Mouse (Mus musculus) liver, embryonic 11.5 days (tissue): ENCODE results near the gene Zfp764. TPM values are rescaled to one million over a fixed set of nuclear protein-coding genes. Genes with fewer than 3 reads are reported as not detected.
A peak's percentile ranks its signal among the peaks of the same experiment; 100 is the strongest.
"Not testable (repeated sequence)": the region's sequence is repeated elsewhere in the genome, so short reads cannot be mapped to it uniquely, and the experiment has no call there.

Source experiments
- ATAC-seq: fragments of 200-750 bp; cut with Nextera tagmentation; replicated peaks from 2 replicates; pipeline ENCODE4 v1.8.0; 2017; ENCODE audit warnings: moderate number of reproducible peaks, mild to moderate bottlenecking, moderate TSS enrichment, moderate library complexity; ENCODE audit not compliant: low FRiP score
- DNase-seq: peaks from one replicate; pipeline ENCODE4 v3.0.0-alpha.2; 2017; ENCODE audit warnings: low spot score
- H3K27ac ChIP-seq: fragments of 300-500 bp; sonication (generic); 2 replicates; pipeline ENCODE4 v1.5.1; 2014; ENCODE audit warnings: mild to moderate bottlenecking, low read depth, low read length, control low read depth
- H3K27me3 ChIP-seq: fragments of 300-500 bp; sonication (generic); replicated peaks from 2 replicates; pipeline ENCODE4 v1.6.1; 2014; ENCODE audit warnings: low read length, mixed read lengths; ENCODE audit not compliant: control insufficient read depth, insufficient read depth
- H3K36me3 ChIP-seq: fragments of 300-500 bp; sonication (generic); 2 replicates; pipeline ENCODE4 v1.6.1; 2014; ENCODE audit warnings: mild to moderate bottlenecking, low read length, moderate library complexity, mixed read lengths; ENCODE audit not compliant: control insufficient read depth, insufficient read depth
- H3K4me1 ChIP-seq: fragments of 300-500 bp; sonication (generic); replicated peaks from 2 replicates; pipeline ENCODE4 v1.6.1; 2014; ENCODE audit warnings: low read length, mixed read lengths; ENCODE audit not compliant: control insufficient read depth, insufficient read depth
- H3K4me2 ChIP-seq: fragments of 300-500 bp; sonication (generic); 2 replicates; pipeline ENCODE4 v1.6.1; 2014; ENCODE audit warnings: mild to moderate bottlenecking, control low read depth, moderate library complexity
- H3K4me3 ChIP-seq: fragments of 300-500 bp; sonication (generic); 2 replicates; pipeline ENCODE4 v1.5.1; 2014; ENCODE audit warnings: low read depth, low read length, control low read depth
- H3K9ac ChIP-seq: fragments of 300-500 bp; sonication (generic); 2 replicates; pipeline ENCODE4 v1.6.1; 2014; ENCODE audit warnings: low read depth, low read length, control low read depth
- H3K9me3 ChIP-seq: fragments of 300-500 bp; sonication (generic); 2 replicates; pipeline ENCODE4 v1.6.1; 2016; ENCODE audit warnings: low read length, inconsistent platforms, mixed read lengths; ENCODE audit not compliant: control insufficient read depth
- WGBS: fragments of 180-500 bp; shearing (Covaris S2); extraction: QIAGEN DNeasy Blood & Tissue Kit; methylation state at CpG from one replicate; pipeline ENCODE4 v1.1.7; 2014; 5-methylcytosine and 5-hydroxymethylcytosine counted together
- polyA plus RNA-seq: library from polyadenylated mRNA; unstranded; fragments of >200 nt; fragmentation: Nextera tagmentation; extraction: Ambion mirVana; gene quantifications from 2 replicates; pipeline ENCODE4 v1.2.1, GENCODE M21; 2014

Zfp764 gene
- polyA plus RNA-seq, 1 experiment from 2014 or later = 4.8 TPM

- peaks cover 13% of the 10 kb centered on the region; the same call in 1 of the 2 replicates for H3K36me3 ChIP-seq
- 88% methylated on average over 4 of the region's 4 CpGs for WGBS
- not testable (repeated sequence) for H3K4me2 ChIP-seq, H3K27me3 ChIP-seq, DNase-seq, ATAC-seq, H3K4me3 ChIP-seq, H3K9me3 ChIP-seq, H3K27ac ChIP-seq, H3K9ac ChIP-seq, H3K4me1 ChIP-seq
Measured at GRCm38 (mm10) chr7:127385560-127385959, 21.1 kb downstream of the Zfp764 start.

- no peaks in the 10 kb centered on the region; the same call in 1 of the 2 replicates for H3K4me1 ChIP-seq
- no peak overlapping the region for H3K9ac ChIP-seq
- no peaks in the 10 kb centered on the region for H3K9me3 ChIP-seq
- DNase-seq = no peak
- ATAC-seq = no peak
- peaks cover 5% of the 10 kb centered on the region; the same call in 1 of the 2 replicates for H3K36me3 ChIP-seq
- no peaks in the 10 kb centered on the region for H3K27me3 ChIP-seq
- no peak overlapping the region for H3K4me2 ChIP-seq
- H3K27ac ChIP-seq = no peak overlapping the region
- WGBS = 47% methylated on average over 6 of the region's 6 CpGs
- H3K4me3 ChIP-seq = no peak overlapping the region
Measured at GRCm38 (mm10) chr7:127378310-127378921, 28.2 kb downstream of the Zfp764 start.

GRCm38 (mm10) chr7:127375271-127376245 lies 31.1 kb downstream of the Zfp764 start, which contains the start of gene Zfp747:
Zfp747 (minus strand) TSS chr7:127376050.
- ATAC-seq (peak; percentile 96), DNase-seq (peak; percentile 80)
- not testable (repeated sequence) for H3K36me3 ChIP-seq, H3K4me1 ChIP-seq, H3K9me3 ChIP-seq, H3K27me3 ChIP-seq
- under 1% methylated on average over 49 of the region's 49 CpGs for WGBS
- H3K9ac ChIP-seq = peak within 1 kb of the TSS; percentile 84
- H3K4me3 ChIP-seq = peak within 1 kb of the TSS; percentile 76
- H3K4me2 ChIP-seq = peak within 1 kb of the TSS; percentile 79
- peak within 1 kb of the TSS; percentile 62 for H3K27ac ChIP-seq

GRCm38 (mm10) chr7:127371870-127372269 lies 34.8 kb downstream of the Zfp764 start:
- ATAC-seq, H3K36me3 ChIP-seq, H3K9me3 ChIP-seq, H3K4me3 ChIP-seq, DNase-seq, H3K27me3 ChIP-seq, H3K4me1 ChIP-seq, H3K27ac ChIP-seq, H3K4me2 ChIP-seq, H3K9ac ChIP-seq: not testable (repeated sequence)
- WGBS = 82% methylated on average over 3 of the region's 3 CpGs

DNA sequence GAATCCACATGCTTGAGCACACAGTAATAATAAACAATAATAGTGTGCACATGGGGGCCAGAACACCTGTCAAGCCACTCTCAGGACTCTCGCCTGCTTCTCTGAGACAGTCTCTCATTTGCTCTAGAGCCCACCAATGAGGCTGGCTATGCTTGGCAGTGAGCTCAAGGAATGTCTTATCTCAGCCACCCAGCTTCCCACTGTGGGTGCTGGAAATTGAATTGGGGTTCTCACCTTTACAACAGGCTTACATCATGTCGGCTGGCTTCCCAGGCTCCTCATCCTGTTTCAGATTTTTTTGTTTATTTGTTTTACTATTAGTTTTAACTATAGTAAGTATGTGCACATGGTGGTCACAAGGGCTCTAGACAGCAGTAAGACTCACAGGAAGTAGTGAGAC lies 35.4 kb downstream of the Zfp764 start:
- Histone ChIP-seq H3K27ac (no peak overlapping the region), H3K27me3 (no peaks in the 10 kb centered on the region), H3K9ac (no peak overlapping the region), H3K4me1 (no peaks in the 10 kb centered on the region), H3K4me3 (no peak overlapping the region), H3K36me3 (peaks cover 6% of the 10 kb centered on the region; the same call in 1 of the 2 replicates), H3K9me3 (no peaks in the 10 kb centered on the region), H3K4me2 (no peak overlapping the region)
- WGBS = 52% methylated on average over 2 of the region's 2 CpGs
- ATAC-seq (no peak), DNase-seq (no peak)

GRCm38 (mm10) chr7:127366249-127366648 lies 40.4 kb downstream of the Zfp764 start:
- ATAC-seq (no peak), DNase-seq (no peak)
- H3K9ac ChIP-seq = no peak overlapping the region
- H3K4me2 ChIP-seq = no peak overlapping the region
- no peaks in the 10 kb centered on the region for H3K36me3 ChIP-seq
- H3K27ac ChIP-seq = no peak overlapping the region
- no peak overlapping the region for H3K4me3 ChIP-seq
- H3K4me1 ChIP-seq = no peaks in the 10 kb centered on the region
- H3K9me3 ChIP-seq = no peaks in the 10 kb centered on the region
- no peaks in the 10 kb centered on the region for H3K27me3 ChIP-seq
- WGBS = 91% methylated on average over 3 of the region's 3 CpGs

GRCm38 (mm10) chr7:127364166-127364565 lies 42.5 kb downstream of the Zfp764 start:
- no peak for DNase-seq
- no peak overlapping the region for H3K9ac ChIP-seq
- no peak overlapping the region for H3K27ac ChIP-seq
- no peaks in the 10 kb centered on the region for H3K27me3 ChIP-seq
- ATAC-seq = no peak
- H3K4me3 ChIP-seq = no peak overlapping the region
- H3K4me2 ChIP-seq = peak overlapping the region; percentile 73; the same call in 1 of the 2 replicates
- no peaks in the 10 kb centered on the region for H3K4me1 ChIP-seq
- 62% methylated on average over 4 of the region's 4 CpGs for WGBS
- no peaks in the 10 kb centered on the region for H3K36me3 ChIP-seq
- H3K9me3 ChIP-seq = no peaks in the 10 kb centered on the region

DNA sequence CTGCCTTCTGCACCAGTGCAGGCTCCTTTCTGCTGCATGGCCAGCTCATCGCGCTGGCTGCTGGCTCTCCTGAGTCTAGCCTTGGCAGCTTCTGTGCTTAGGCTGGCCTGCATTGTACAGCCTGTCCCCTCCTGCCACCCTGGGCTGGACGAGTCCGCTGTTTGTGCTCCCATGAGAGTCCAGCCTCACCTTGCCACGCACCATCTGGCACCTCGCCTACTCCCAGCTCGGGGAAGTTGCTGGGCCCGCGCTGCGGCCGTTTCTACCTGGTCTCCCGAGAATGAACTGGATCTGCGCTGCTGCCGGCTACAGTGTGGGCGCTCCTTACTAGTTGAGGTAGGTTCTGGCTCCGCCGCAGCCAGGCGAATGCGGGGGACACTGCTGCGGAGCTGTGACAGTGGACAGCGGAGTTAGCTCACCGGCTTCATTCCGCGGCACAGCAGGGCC lies 43.1 kb downstream of the Zfp764 start:
- Histone ChIP-seq H3K4me2 (peak overlapping the region; percentile 73), H3K36me3 (no peaks in the 10 kb centered on the region), H3K27ac (no peak overlapping the region), H3K27me3 (no peaks in the 10 kb centered on the region), H3K4me3 (peak overlapping the region; percentile 42), H3K4me1 (no peaks in the 10 kb centered on the region), H3K9ac (peak overlapping the region; percentile 51), H3K9me3 (no peaks in the 10 kb centered on the region)
- peak; percentile 63 for DNase-seq
- no peak for ATAC-seq
- WGBS = 6% methylated on average over 24 of the region's 24 CpGs
